Mouse (Mus musculus) MEL (cell line): Measurements from ENCODE around the gene Mtss1l. TPM values are rescaled to one million over a fixed set of nuclear protein-coding genes. Genes with fewer than 3 reads are reported as not detected.

ENCODE experiments used
- DNase-seq: peaks from one replicate; pipeline ENCODE4 v3.0.0; 2011; ENCODE audit warnings: low read depth, low spot score
- H3K27ac ChIP-seq: 2 replicates; pipeline ENCODE4 v1.5.1; 2012; ENCODE audit warnings: low read depth, mild to moderate bottlenecking, control low read depth, low read length, moderate library complexity; ENCODE audit not compliant: control insufficient read depth
- H3K27me3 ChIP-seq, 2 experiments: fragments of 150-350 bp in 1 of 2; sonication (generic) in 1 of 2; 2 replicates each; pipeline ENCODE4 v1.6.1; 2012; ENCODE audit warnings: low read length in 2 of 2, mild to moderate bottlenecking in 2 of 2, improper control_type of control experiment in 1 of 2, moderate library complexity in 1 of 2; ENCODE audit not compliant: insufficient read depth in 2 of 2, control insufficient read depth in 1 of 2
- H3K36me3 ChIP-seq, 2 experiments: 2 replicates each; pipeline ENCODE4 v1.6.1; 2012 to 2014; ENCODE audit warnings: low read length in 2 of 2, improper control_type of control experiment in 1 of 2, inconsistent platforms in 1 of 2, mild to moderate bottlenecking in 1 of 2; ENCODE audit not compliant: insufficient read depth in 2 of 2, control insufficient read depth in 1 of 2
- H3K4me1 ChIP-seq, 2 experiments: fragments of 150-350 bp in 1 of 2; sonication (generic) in 1 of 2; 2 replicates each; pipeline ENCODE4 v1.6.1; 2012; ENCODE audit warnings: low read length in 2 of 2, improper control_type of control experiment in 1 of 2, mild to moderate bottlenecking in 1 of 2; ENCODE audit not compliant: insufficient read depth in 2 of 2, control insufficient read depth in 1 of 2
- H3K4me3 ChIP-seq, 2 experiments: fragments of 150-350 bp in 1 of 2; sonication (generic) in 1 of 2; 2 replicates each; pipeline ENCODE4 v1.5.1; 2012; ENCODE audit warnings: low read depth in 2 of 2, low read length in 2 of 2, mild to moderate bottlenecking in 2 of 2, moderate library complexity in 2 of 2, control low read depth in 1 of 2, improper control_type of control experiment in 1 of 2; ENCODE audit not compliant: control insufficient read depth in 1 of 2, insufficient read depth in 1 of 2
- H3K79me2 ChIP-seq: 2 replicates; pipeline ENCODE4 v1.6.1; 2012; ENCODE audit warnings: mild to moderate bottlenecking, low read length, moderate library complexity; ENCODE audit not compliant: control insufficient read depth, poor library complexity, insufficient read depth
- H3K9ac ChIP-seq: 2 replicates; pipeline ENCODE4 v1.6.1; 2012; ENCODE audit warnings: low read depth, mild to moderate bottlenecking, control low read depth, low read length, moderate library complexity; ENCODE audit not compliant: control insufficient read depth, poor library complexity, severe bottlenecking
- H3K9me3 ChIP-seq: fragments of 150-350 bp; sonication (generic); replicated peaks from 2 replicates; pipeline ENCODE4 v1.6.1; 2012; ENCODE audit warnings: mild to moderate bottlenecking, low read length, improper control_type of control experiment, moderate library complexity; ENCODE audit not compliant: insufficient read depth
- CHD1 ChIP-seq: IDR thresholded peaks from 2 replicates; pipeline ENCODE4 v1.6.1; 2012; ENCODE audit warnings: low read depth, mild to moderate bottlenecking, inconsistent platforms, low read length, improper control_type of control experiment
- CHD2 ChIP-seq: IDR thresholded peaks from 2 replicates; pipeline ENCODE4 v1.6.1; 2011; ENCODE audit warnings: low read length, improper control_type of control experiment
- CTCF ChIP-seq, 3 experiments: IDR thresholded peaks in 2 of 3; conservative IDR thresholded peaks in 1 of 3; 2 replicates each; pipeline ENCODE4 v1.5.1; 2011 to 2012; ENCODE audit warnings: low read length in 3 of 3, low read depth in 2 of 3, mild to moderate bottlenecking in 2 of 3, improper control_type of control experiment in 1 of 3, inconsistent platforms in 1 of 3, mixed read lengths in 1 of 3, moderate library complexity in 1 of 3; ENCODE audit not compliant: control insufficient read depth in 1 of 3, insufficient read depth in 1 of 3, poor library complexity in 1 of 3, severe bottlenecking in 1 of 3
- E2F4 ChIP-seq: IDR thresholded peaks from 2 replicates; pipeline ENCODE4 v1.6.1; 2011; ENCODE audit warnings: low read depth, low read length, improper control_type of control experiment, borderline replicate concordance
- ELF1 ChIP-seq: IDR thresholded peaks from 2 replicates; pipeline ENCODE4 v1.6.1; 2014; ENCODE audit warnings: low read depth, mild to moderate bottlenecking, inconsistent platforms, low read length, improper control_type of control experiment, moderate library complexity
- EP300 ChIP-seq, 2 experiments: IDR thresholded peaks; 2 replicates each; pipeline ENCODE4 v1.6.1; 2011; ENCODE audit warnings: improper control_type of control experiment in 2 of 2, low read length in 2 of 2, low read depth in 1 of 2, mild to moderate bottlenecking in 1 of 2
- GABPA ChIP-seq: IDR thresholded peaks from 2 replicates; pipeline ENCODE4 v1.6.1; 2012; ENCODE audit warnings: low read depth, mild to moderate bottlenecking, inconsistent platforms, low read length, improper control_type of control experiment, moderate library complexity
- GATA1 ChIP-seq: IDR thresholded peaks from 2 replicates; pipeline ENCODE4 v1.6.1; 2011; ENCODE audit warnings: low read depth, low read length, improper control_type of control experiment
- HCFC1 ChIP-seq: IDR thresholded peaks from 2 replicates; pipeline ENCODE4 v1.6.1; 2012; ENCODE audit warnings: low read depth, mild to moderate bottlenecking, inconsistent platforms, low read length, improper control_type of control experiment, moderate library complexity
- JUND ChIP-seq: IDR thresholded peaks from 2 replicates; pipeline ENCODE4 v1.6.1; 2011; ENCODE audit warnings: low read depth, mild to moderate bottlenecking, improper control_type of control experiment, low read length
- MAFK ChIP-seq: IDR thresholded peaks from 2 replicates; pipeline ENCODE4 v1.6.1; 2011; ENCODE audit warnings: low read depth, mild to moderate bottlenecking, low read length, improper control_type of control experiment, borderline replicate concordance
- MAX ChIP-seq: IDR thresholded peaks from 2 replicates; pipeline ENCODE4 v1.6.1; 2011; ENCODE audit warnings: low read length, improper control_type of control experiment
- MYC ChIP-seq: IDR thresholded peaks from 2 replicates; pipeline ENCODE4 v1.6.1; 2011; ENCODE audit warnings: low read depth, mild to moderate bottlenecking, low read length, improper control_type of control experiment, moderate library complexity
- NELFE ChIP-seq: IDR thresholded peaks from 2 replicates; pipeline ENCODE4 v1.6.1; 2011; ENCODE audit warnings: low read depth, low read length, improper control_type of control experiment
- POLR2A ChIP-seq, 2 experiments: IDR thresholded peaks; 2 replicates each; pipeline ENCODE4 v1.6.1; 2011 to 2012; ENCODE audit warnings: low read length in 2 of 2, mild to moderate bottlenecking in 2 of 2, control low read depth in 1 of 2, improper control_type of control experiment in 1 of 2, low read depth in 1 of 2, moderate library complexity in 1 of 2; ENCODE audit not compliant: control insufficient read depth in 1 of 2, insufficient read depth in 1 of 2, poor library complexity in 1 of 2
- POLR2AphosphoS2 ChIP-seq: IDR thresholded peaks from 2 replicates; pipeline ENCODE4 v1.6.1; 2011; ENCODE audit warnings: low read length, improper control_type of control experiment
- POLR2AphosphoS5 ChIP-seq: IDR thresholded peaks from 2 replicates; pipeline ENCODE4 v1.6.1; 2012; ENCODE audit warnings: low read depth, borderline replicate concordance, mild to moderate bottlenecking, inconsistent platforms, low read length, moderate library complexity, mixed read lengths
- RAD21 ChIP-seq: IDR thresholded peaks from 2 replicates; pipeline ENCODE4 v1.6.1; 2011; ENCODE audit warnings: mild to moderate bottlenecking, low read depth, low read length, improper control_type of control experiment
- RCOR1 ChIP-seq: IDR thresholded peaks from 2 replicates; pipeline ENCODE4 v1.6.1; 2012; ENCODE audit warnings: low read depth, mild to moderate bottlenecking, inconsistent platforms, low read length, improper control_type of control experiment
- SIN3A ChIP-seq: IDR thresholded peaks from 2 replicates; pipeline ENCODE4 v1.6.1; 2012; ENCODE audit warnings: low read length, improper control_type of control experiment, inconsistent platforms
- SMC3 ChIP-seq: IDR thresholded peaks from 2 replicates; pipeline ENCODE4 v1.6.1; 2011; ENCODE audit warnings: low read depth, low read length, improper control_type of control experiment
- TBP ChIP-seq: IDR thresholded peaks from 2 replicates; pipeline ENCODE4 v1.8.0; 2011; ENCODE audit warnings: low read depth, low read length, improper control_type of control experiment
- TCF12 ChIP-seq: IDR thresholded peaks from 2 replicates; pipeline ENCODE4 v1.6.1; 2014; ENCODE audit warnings: low read depth, mild to moderate bottlenecking, inconsistent platforms, low read length, improper control_type of control experiment, moderate library complexity
- UBTF ChIP-seq: IDR thresholded peaks from 2 replicates; pipeline ENCODE4 v1.6.1; 2012; ENCODE audit warnings: low read depth, mild to moderate bottlenecking, inconsistent platforms, low read length, improper control_type of control experiment, moderate library complexity, borderline replicate concordance; ENCODE audit not compliant: insufficient read depth
- USF1 ChIP-seq: IDR thresholded peaks from 2 replicates; pipeline ENCODE4 v1.6.1; 2014; ENCODE audit warnings: low read depth, mild to moderate bottlenecking, inconsistent platforms, low read length, improper control_type of control experiment, moderate library complexity
- ZC3H11A ChIP-seq: IDR thresholded peaks from 2 replicates; pipeline ENCODE4 v1.6.1; 2012; ENCODE audit warnings: low read depth, mild to moderate bottlenecking, inconsistent platforms, low read length, improper control_type of control experiment
- ZKSCAN1 ChIP-seq: IDR thresholded peaks from 2 replicates; pipeline ENCODE4 v1.6.1; 2012; ENCODE audit warnings: low read depth, mild to moderate bottlenecking, inconsistent platforms, low read length, improper control_type of control experiment, moderate library complexity
- ZMIZ1 ChIP-seq: IDR thresholded peaks from 2 replicates; pipeline ENCODE4 v1.6.1; 2012; ENCODE audit warnings: low read depth, mild to moderate bottlenecking, inconsistent platforms, low read length, improper control_type of control experiment, moderate library complexity
- ZNF384 ChIP-seq: IDR thresholded peaks from 2 replicates; pipeline ENCODE4 v1.6.1; 2012; ENCODE audit warnings: low read depth, mild to moderate bottlenecking, inconsistent platforms, low read length, improper control_type of control experiment
- polyA plus RNA-seq, 2 experiments: library from polyadenylated mRNA; stranded (reverse) in 1 of 2; unstranded in 1 of 2; fragments of >175 nt in 1 of 2; fragments of >200 nt in 1 of 2; gene quantifications; 2 replicates each; pipeline versions ENCODE4 v1.2.1 to v1.2.4; 2012; ENCODE audit warnings: low replicate concordance in 2 of 2, low read depth in 1 of 2; ENCODE audit not compliant: insufficient read length in 2 of 2, insufficient read depth in 1 of 2, missing spikeins in 1 of 2
- total RNA-seq: library from RNA; depleted of rRNA; stranded (reverse); fragments of 300-350 nt; gene quantifications from 2 replicates; pipeline ENCODE4 v1.2.3, GENCODE M21; 2012

The Mtss1l gene
- total and polyA plus RNA-seq, 3 experiments = 1.2 to 4.3 TPM; not detected in 1

DNA sequence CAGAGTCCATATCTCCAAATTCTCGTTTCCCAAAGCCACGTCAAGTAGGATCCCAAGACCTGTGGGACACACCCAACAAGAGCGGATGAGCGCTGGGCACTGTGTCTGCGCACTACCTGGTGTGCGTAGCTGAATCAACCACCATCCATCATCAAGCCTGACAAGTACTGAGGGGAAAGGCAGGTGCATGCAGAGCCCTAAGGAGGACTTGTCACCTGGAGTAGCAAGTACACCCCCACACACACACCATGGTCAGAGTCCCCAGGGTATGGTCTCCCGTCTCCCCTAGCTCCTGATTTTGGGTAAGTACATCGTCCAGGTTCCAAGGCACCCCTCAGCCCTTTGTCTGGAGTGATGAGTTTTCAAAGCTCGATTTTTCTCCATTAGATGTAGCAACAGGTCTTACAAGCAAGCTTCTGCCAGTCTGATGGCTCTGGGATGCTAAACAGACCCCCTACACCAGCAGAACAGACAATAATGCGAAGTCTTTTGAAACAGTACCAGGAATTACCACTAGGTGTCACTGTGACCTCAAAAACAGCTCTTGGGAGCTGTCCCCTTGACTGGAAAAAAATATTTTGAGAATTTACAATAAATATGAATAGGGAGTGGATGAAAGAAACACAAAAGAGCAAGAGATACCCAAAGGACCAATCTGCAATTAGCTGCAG is 28.4 kb downstream of the Mtss1l start:
- Histone ChIP-seq H3K36me3 (peaks cover 0 to 7% of the 10 kb centered on the region in 2 experiments; a peak in 2 of 4 replicates), H3K27ac (peak overlapping the region; percentile 8; the same call in 1 of the 2 replicates), H3K27me3 (no peaks in the 10 kb centered on the region)
- peak; percentile 85 for DNase-seq
- TF ChIP-seq ZMIZ1 (no peak), ZC3H11A (peak; percentile 94), CTCF (IDR thresholded peaks at IDR 0.05 in 2 of 3, conservative IDR thresholded peaks at IDR 0.05 in 1 of 3; ENCODE audit: control insufficient read depth in 1 of 3, insufficient read depth in 1 of 3, low read depth in 2 of 3, low read length in 3 of 3, poor library complexity in 1 of 3, severe bottlenecking in 1 of 3) (peak; percentile 50 to 95 (median 88)), CHD1 (no peak), RAD21 (peak; percentile 100), POLR2A (IDR thresholded peaks at IDR 0.05; ENCODE audit: control insufficient read depth in 1 of 2, insufficient read depth in 1 of 2, low read depth in 1 of 2, low read length in 2 of 2, poor library complexity in 1 of 2) (no peak), SMC3 (peak; percentile 91), ZKSCAN1 (no peak), ELF1 (no peak), SIN3A (peak; percentile 47), ZNF384 (peak; percentile 81)
- TF ChIP-seq, all 39 proteins: peak for 6
- peak overlapping the region; percentile 20 to 48 for H3K4me3 ChIP-seq
- peaks cover 0 to 21% of the 10 kb centered on the region in 2 experiments for H3K4me1 ChIP-seq
- no peaks in the 10 kb centered on the region; the same call in 1 of the 2 replicates for H3K79me2 ChIP-seq
- H3K9me3 ChIP-seq = no peaks in the 10 kb centered on the region
- peak overlapping the region; percentile 33 for H3K9ac ChIP-seq

GRCm38 (mm10) chr8:110750269-110750668 is 29.0 kb downstream of the Mtss1l start:
- H3K9me3 ChIP-seq = no peaks in the 10 kb centered on the region
- DNase-seq = no peak
- H3K4me1 ChIP-seq = peaks cover 0 to 26% of the 10 kb centered on the region in 2 experiments
- H3K79me2 ChIP-seq = no peaks in the 10 kb centered on the region; the same call in 1 of the 2 replicates
- peaks cover 0 to 7% of the 10 kb centered on the region in 2 experiments; a peak in 2 of 4 replicates for H3K36me3 ChIP-seq
- no peaks in the 10 kb centered on the region for H3K27me3 ChIP-seq
- peak overlapping the region; percentile 33 for H3K9ac ChIP-seq
- peak overlapping the region; percentile 20 to 48 for H3K4me3 ChIP-seq
- H3K27ac ChIP-seq = peak overlapping the region; percentile 8; the same call in 1 of the 2 replicates
- TF ChIP-seq NELFE (no peak), ZC3H11A (no peak), SMC3 (no peak), CHD1 (no peak), GABPA (no peak), UBTF (no peak), SIN3A (peak; percentile 12; the same call in 1 of the 2 replicates), ZMIZ1 (no peak), CTCF (IDR thresholded peaks at IDR 0.05 in 2 of 3, conservative IDR thresholded peaks at IDR 0.05 in 1 of 3; ENCODE audit: control insufficient read depth in 1 of 3, insufficient read depth in 1 of 3, low read depth in 2 of 3, low read length in 3 of 3, poor library complexity in 1 of 3, severe bottlenecking in 1 of 3) (no peak), TCF12 (0 out of 2 replicates have a peak, but pooled peaks have one; percentile 8), RCOR1 (no peak), MAFK (no peak), GATA1 (peak; percentile 20; the same call in 1 of the 2 replicates), HCFC1 (no peak), TBP (no peak), POLR2A (IDR thresholded peaks at IDR 0.05; ENCODE audit: control insufficient read depth in 1 of 2, insufficient read depth in 1 of 2, low read depth in 1 of 2, low read length in 2 of 2, poor library complexity in 1 of 2) (no peak), MAX (0 out of 2 replicates have a peak, but pooled peaks have one; percentile 22), MYC (no peak), USF1 (peak; percentile 20; the same call in 1 of the 2 replicates), RAD21 (no peak), POLR2AphosphoS2 (no peak), CHD2 (no peak), E2F4 (no peak), EP300 (IDR thresholded peaks at IDR 0.05; ENCODE audit: low read depth in 1 of 2, low read length in 2 of 2) (peak; percentile 28 to 87; a peak in 3 of 4 replicates), JUND (no peak), POLR2AphosphoS5 (no peak)
